Mouse (Mus musculus): ENCODE measurements around the gene Mesd. TPM values are rescaled to one million over a fixed set of nuclear protein-coding genes. Genes with fewer than 3 reads are reported as not detected.

Mesd gene
- total and polyA plus RNA-seq, 3 experiments: 9.6 to 130 (median 122) TPM

DNA sequence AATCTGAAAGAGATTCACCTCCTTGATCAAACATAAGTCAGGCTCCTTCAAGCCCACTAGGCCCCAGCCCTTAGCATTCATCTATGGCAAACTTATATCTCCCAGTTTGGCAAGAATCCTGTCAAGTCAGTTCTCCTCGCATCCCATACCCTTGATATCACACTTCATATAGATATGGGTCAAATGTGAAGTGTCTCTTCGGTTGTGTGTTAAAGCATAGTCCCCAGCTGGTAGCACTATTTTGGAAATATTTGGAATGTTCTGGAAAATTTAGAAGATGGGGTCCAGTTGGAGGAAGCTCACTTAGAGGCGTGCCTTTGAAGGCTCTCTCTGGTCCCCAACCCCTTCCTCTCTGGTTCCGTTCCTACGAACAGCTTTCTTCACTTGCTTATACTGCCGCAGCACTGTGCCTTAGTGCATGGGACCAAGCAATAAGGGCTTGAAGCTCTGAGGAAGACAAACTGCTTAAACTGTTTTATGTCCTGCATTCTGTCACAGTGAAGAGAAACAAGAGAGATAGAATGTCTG, 29.2 kb downstream of the Mesd start:
- DNase-seq: no peak

DNA sequence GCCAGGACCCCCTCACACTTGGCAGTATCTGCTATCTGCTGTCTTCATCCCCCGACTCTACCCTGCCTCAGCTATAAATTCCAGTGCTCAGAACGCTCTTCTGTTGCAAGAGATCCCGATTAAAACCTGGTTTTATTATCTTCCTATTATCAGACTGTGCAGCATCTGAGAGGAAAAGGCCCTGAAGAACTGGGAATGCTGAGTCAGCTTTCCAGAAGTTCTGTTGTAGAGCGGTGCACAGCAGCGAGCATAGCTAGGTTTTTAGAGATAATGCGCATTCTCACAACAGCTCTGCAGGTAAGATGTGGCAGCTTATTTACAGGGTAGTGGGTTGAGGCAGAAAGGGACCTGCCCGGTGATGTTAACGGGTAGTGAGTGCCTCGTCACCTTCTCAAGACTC, 29.7 kb downstream of the Mesd start:
- no peak for DNase-seq

DNA sequence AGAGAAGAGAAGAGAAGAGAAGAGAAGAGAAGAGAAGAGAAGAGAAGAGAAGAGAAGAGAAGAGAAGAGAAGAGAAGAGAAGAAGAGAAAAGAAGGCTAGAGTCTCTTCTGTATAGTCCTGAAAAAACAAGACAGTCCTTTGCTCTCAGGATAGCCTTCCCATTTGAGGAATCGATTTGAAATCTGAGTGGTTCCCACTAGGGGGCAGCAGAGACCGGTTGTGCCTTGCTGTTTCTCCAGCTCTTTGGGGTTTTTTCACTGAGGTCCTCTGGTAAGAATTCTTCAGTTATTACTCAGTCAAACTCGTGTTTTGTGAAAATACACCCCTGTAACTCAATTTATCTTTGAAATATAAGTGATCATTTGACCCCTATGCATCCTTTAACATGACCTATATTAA, 30.3 kb downstream of the Mesd start:
- DNase-seq: peak; percentile 81

DNA sequence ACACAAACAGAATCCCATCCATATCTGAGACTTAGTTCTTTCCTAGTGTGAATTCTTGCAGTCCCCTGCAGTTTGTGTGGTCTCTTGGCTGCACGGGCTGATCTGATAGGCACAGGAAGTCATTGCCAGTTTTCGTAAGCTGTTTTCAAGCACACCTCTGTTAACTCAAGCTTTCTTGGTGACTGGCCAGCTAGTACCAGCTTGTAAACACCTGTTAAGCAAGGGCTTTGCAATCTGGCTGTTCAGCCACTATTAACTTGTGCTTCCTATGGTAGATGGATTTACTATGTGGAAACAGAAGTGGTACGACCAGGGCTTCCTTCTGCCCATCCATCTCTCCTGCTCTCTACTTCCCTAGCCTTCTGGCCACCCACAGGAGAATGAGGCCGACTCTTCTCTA, 36.0 kb downstream of the Mesd start:
- DNase-seq: no peak

DNA sequence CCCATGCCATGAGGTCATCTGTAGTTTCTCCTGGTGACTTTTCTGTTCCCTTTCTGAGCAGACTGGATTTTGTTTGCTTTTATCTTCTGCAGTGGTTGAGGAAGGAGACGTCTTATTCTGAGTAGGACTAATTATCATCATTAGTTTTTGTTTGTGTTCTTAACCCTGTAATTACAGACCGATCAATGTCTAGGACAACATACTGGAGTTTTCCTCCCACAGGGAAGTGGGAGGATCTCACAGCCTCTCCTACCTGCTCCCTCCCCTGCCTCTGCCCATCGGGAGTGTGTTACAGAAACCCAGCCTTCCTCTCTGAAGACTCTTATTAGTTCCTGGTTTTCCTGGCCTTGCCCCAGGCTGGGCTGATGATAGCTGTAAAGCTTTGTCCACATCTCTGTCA, 37.4 kb downstream of the Mesd start:
- no peak for DNase-seq

DNA sequence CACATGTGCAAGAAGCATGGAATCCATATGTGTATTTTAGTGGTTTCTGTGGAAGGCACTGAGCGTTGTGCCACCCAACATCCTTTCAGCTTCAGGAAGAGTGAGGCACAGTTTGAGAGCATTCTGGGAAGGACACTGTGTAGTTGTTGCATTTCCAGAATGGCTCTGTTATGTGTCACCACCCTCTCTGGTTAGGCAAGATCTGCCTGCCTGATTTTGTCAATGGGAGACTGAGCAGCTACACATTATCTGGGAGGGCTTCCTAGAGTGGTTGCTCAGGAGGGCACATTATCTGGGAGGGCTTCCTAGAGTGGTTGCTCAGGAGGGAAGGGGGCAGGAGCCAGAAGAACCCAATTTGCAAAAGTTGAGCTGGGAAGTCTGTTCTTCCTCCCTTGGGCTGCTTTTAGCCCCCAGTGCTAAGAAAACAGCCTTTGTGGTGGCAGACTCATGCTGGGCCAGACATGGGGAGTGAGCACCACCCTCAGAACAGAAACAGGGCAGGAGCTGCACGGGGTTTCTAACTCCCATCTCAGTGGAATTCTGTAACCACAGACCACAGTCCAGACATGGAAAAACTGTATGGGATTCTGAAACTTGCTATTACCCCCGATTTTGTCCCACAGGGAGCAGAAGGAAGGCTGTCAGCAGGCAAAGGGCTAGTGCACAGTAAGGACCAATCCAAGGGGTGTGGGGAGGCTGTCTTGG, 54.9 kb downstream of the Mesd start:
- DNase-seq: peak; percentile 20

DNA sequence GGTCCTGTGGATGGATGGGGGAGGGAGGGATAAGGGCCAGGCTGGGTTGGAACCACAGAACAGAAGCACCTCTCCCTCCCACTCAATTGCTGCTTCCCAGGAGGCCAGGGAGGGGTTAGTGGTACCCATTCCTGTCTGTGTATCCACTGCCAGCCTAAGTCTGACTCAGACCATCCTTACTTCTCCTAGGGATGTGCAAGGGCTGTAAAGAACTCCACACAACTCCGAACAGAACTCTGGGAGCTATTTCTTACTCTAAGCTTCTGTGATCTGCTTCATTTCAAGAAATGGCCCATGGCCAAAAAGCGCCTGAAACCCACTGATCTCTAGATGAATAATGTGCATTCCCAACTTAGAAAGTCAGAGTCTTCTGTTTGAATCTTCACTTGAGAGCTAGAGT, 55.9 kb downstream of the Mesd start:
- no peak for DNase-seq

DNA sequence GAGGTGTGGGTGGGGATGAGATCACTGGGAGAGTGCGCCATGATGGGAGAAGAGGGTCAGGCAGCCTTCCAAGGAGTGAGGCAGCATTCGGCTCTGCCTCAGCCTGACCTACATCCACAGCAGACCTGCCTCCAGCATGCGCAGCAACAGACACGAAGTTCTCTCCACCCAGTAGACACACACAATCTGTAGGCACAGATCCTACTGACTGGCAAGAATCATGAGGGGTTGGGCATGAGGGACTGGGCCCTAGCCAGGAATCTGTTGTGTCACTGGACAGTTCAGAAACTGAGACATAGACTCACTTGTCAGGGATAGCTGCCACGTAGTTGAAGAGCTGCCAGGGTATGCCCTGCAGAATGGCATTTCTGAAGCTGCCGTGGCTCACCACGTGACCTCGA, 57.4 kb downstream of the Mesd start:
- peak; percentile 84 for DNase-seq

DNA sequence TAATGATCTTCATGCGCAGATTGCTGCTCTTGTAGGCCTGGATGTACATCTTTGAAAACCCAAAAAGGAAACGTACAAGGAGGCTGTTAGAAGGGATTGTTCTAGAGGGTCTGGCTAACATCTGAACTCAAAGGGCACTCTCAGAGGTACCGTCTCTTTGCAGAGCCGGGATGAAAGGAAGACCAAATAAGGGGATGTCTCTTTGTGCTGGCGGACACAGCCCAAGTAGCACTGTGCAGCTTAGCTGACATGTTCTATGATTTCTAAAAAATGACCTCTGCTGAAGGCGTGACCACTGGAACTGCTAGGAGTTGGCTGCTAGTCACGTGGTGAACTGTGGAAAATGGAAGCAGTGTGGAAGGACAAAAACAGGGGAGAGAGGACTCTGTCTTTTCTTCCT, 64.5 kb downstream of the Mesd start:
- DNase-seq: no peak

DNA sequence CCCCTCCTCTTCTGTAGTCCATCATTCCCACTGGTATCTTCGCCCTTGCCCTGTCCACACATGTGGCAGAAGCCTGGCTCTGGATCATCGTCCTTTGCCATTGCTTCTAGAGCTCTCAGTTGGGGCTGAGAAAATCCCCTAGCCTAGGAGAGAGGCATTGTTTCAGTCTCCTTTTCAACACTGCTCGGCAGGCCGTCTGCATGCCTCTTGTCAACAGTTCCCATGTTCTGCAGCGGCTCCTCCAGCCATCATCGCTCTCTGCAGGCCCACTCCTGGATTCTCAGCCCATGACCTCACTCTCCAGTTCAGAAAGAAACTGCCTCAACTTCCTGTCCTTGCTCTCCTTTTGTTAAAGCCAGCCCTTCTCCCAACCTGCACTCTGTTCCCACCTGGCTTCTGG, 65.4 kb downstream of the Mesd start:
- DNase-seq: no peak

Other genes with a start within 250 kb of the Mesd start
- 1 to 10 TPM; 3.4 to 5.7 TPM for gene Il16, start 138.7 kb upstream of the Mesd start, total RNA-seq (2021)
- gene Il16, start 138.7 kb upstream of the Mesd start, polyA plus RNA-seq (2012; rRNA removed): 1.9 and 2.0 TPM in 2 replicates
- under 1 TPM; 0.35 to 0.45 TPM for gene Cfap161, start 89.6 kb upstream of the Mesd start, total RNA-seq (2021)
- not detected in 2 replicates for gene Cfap161, start 89.6 kb upstream of the Mesd start, polyA plus RNA-seq (2012; rRNA removed)
- 10 to 100 TPM; 12.3 to 16.6 TPM for gene Tlnrd1, start 161 bp upstream of the Mesd start, total RNA-seq (2021)
- gene Tlnrd1, start 161 bp upstream of the Mesd start, polyA plus RNA-seq (2012; rRNA removed): 35.7 and 42.8 TPM in 2 replicates
- 1 to 10 TPM; 1.0 to 1.6 TPM for gene Cemip, start 202.0 kb downstream of the Mesd start, total RNA-seq (2021)
- gene Cemip, start 202.0 kb downstream of the Mesd start, polyA plus RNA-seq (2012; rRNA removed): 0.27 and 0.47 TPM in 2 replicates

All from adrenal gland, adult 2 months (tissue).